ENCODE assay signal across 8 mouse cellular contexts in the genomic region with DNA sequence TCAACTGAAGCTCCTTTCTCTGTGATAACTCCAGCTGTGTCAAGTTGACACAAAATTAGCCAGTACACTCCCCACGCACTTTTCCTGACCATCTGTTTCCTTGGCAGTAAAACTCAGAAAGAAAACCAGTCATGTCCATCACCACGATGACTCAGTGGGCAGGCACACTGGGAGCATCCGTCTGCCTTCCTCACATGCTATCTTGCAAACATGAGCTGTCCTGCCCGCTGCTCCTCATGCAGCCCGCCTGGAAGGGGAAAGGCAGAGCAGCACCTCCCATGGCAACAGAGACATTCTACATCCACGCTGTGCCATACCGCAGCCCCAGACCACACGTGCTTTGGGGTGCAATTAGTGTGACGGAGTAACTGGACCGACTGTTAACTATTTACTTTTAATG. TPM values are rescaled to one million over a fixed set of nuclear protein-coding genes. Genes with fewer than 3 reads are reported as not detected.
DNase-seq lines count a peak whose midpoint lies in the region; ATAC-seq and TF ChIP-seq lines count a peak whose summit lies in the region.

No protein-coding gene starts in this region.

- no peaks in the 10 kb centered on the region for H3K9me3 ChIP-seq in midbrain, postnatal 0 days (ENCODE audit: low read length)
- H3K9me3 ChIP-seq in midbrain, embryonic 15.5 days, result no peaks in the 10 kb centered on the region

- no peak overlapping the region for H3K27ac ChIP-seq in midbrain, postnatal 0 days (ENCODE audit: low read depth, low read length)
- no peak overlapping the region for H3K27ac ChIP-seq in midbrain, embryonic 15.5 days

- no peaks in the 10 kb centered on the region for H3K27me3 ChIP-seq in midbrain, postnatal 0 days (ENCODE audit: insufficient read depth, low read length)
- H3K27me3 ChIP-seq in midbrain, embryonic 15.5 days (replicated peaks), result no peaks in the 10 kb centered on the region

- no peak overlapping the region for H3K4me2 ChIP-seq in midbrain, postnatal 0 days (ENCODE audit: low read depth, low read length, poor library complexity, severe bottlenecking)
- H3K4me2 ChIP-seq in midbrain, embryonic 15.5 days, result no peak overlapping the region

- no peaks in the 10 kb centered on the region for H3K4me1 ChIP-seq in midbrain, postnatal 0 days (ENCODE audit: insufficient read depth, low read length)
- no peaks in the 10 kb centered on the region for H3K4me1 ChIP-seq in midbrain, embryonic 15.5 days

- ATAC-seq in midbrain, postnatal 0 days (ENCODE audit: low FRiP score), result no peak
- ATAC-seq in midbrain, embryonic 15.5 days (replicated peaks), result no peak

- H3K9ac ChIP-seq in midbrain, postnatal 0 days (replicated peaks; ENCODE audit: low read length, poor library complexity, severe bottlenecking), result no peak overlapping the region
- H3K9ac ChIP-seq in midbrain, embryonic 15.5 days, result no peak overlapping the region

- peak; percentile 23 for DNase-seq in adrenal gland, adult 2 months
- no peak for DNase-seq in adrenal gland, postnatal 4 days (ENCODE audit: low spot score in 2 of 2)
- DNase-seq in midbrain, postnatal 0 days (ENCODE audit: low spot score), result peak; percentile 21
- DNase-seq in heart, postnatal 14 days, result peak; percentile 34 to 49
- DNase-seq in right cerebral cortex, postnatal 10 days (ENCODE audit: low spot score in 2 of 2), result peak; percentile 71 to 86
- DNase-seq in urinary bladder, adult 2 months (ENCODE audit: low spot score), result no peak
- no peak for DNase-seq in urinary bladder, postnatal 25 days (ENCODE audit: low spot score)

- H3K36me3 ChIP-seq in midbrain, postnatal 0 days (ENCODE audit: insufficient read depth, low read length), result no peaks in the 10 kb centered on the region
- H3K36me3 ChIP-seq in midbrain, embryonic 15.5 days (replicated peaks), result no peaks in the 10 kb centered on the region

- no peak for TF ChIP-seq CTCF in midbrain, postnatal 0 days (IDR thresholded peaks at IDR 0.05)

- WGBS in midbrain, postnatal 0 days, result 68% methylated on average over 10 of the region's 10 CpGs
- 67% methylated on average over 10 of the region's 10 CpGs for WGBS in midbrain, embryonic 15.5 days

- intact Hi-C loops in heart, postnatal 14 days (cut with DNase I), result no loop called here

- no peak overlapping the region for H3K4me3 ChIP-seq in midbrain, postnatal 0 days (ENCODE audit: low read depth, low read length)
- no peak overlapping the region for H3K4me3 ChIP-seq in midbrain, embryonic 15.5 days

RNA-seq across cellular contexts. Expression of a gene that starts 6.3 kb away (rescaled TPM):
- total RNA-seq in adrenal gland, adult 2 months (2021), result 1 to 10 TPM; 1.4 to 3.6 TPM
- polyA plus RNA-seq in adrenal gland, adult 2 months (2012; rRNA removed), result 2.3 and 2.9 TPM in 2 replicates
- total RNA-seq in adrenal gland, postnatal 4 days (2021), result 1 to 10 TPM; 2.1 to 2.8 TPM
- total RNA-seq in midbrain, postnatal 0 days (2014; rRNA removed), result 1.5 TPM in 2 replicates
- polyA plus RNA-seq in midbrain, postnatal 0 days (2015; fragmentation: Nextera tagmentation; extraction: Ambion mirVana), result 0.49 and 0.69 TPM in 2 replicates
- polyA plus RNA-seq in midbrain, embryonic 15.5 days (2015; fragmentation: Nextera tagmentation; extraction: Ambion mirVana), result 0.57 and 1.4 TPM in 2 replicates
- 100 to 1,000 TPM; 542 to 580 TPM for total RNA-seq in heart, postnatal 14 days (2021)
- 167 and 176 TPM in 2 replicates for polyA plus RNA-seq in urinary bladder, adult 2 months (2012; rRNA removed)

RNA-seq across cellular contexts. Expression of a gene that starts 21.5 kb away (rescaled TPM):
- under 1 TPM in 1 of 2 experiments, not detected in 1; 0.93 TPM for total RNA-seq in adrenal gland, adult 2 months (2021)
- polyA plus RNA-seq in adrenal gland, adult 2 months (2012; rRNA removed), result 4.4 TPM in 1 of 2 replicates, not detected in the other
- total RNA-seq in adrenal gland, postnatal 4 days (2021), result not detected
- not detected in 2 replicates for total RNA-seq in midbrain, postnatal 0 days (2014; rRNA removed)
- polyA plus RNA-seq in midbrain, postnatal 0 days (2015; fragmentation: Nextera tagmentation; extraction: Ambion mirVana), result not detected in 2 replicates
- polyA plus RNA-seq in midbrain, embryonic 15.5 days (2015; fragmentation: Nextera tagmentation; extraction: Ambion mirVana), result 0.77 TPM in 1 of 2 replicates, not detected in the other
- 1 to 10 TPM in 1 of 2 experiments, not detected in 1; 1.2 TPM for total RNA-seq in heart, postnatal 14 days (2021)
- polyA plus RNA-seq in urinary bladder, adult 2 months (2012; rRNA removed), result 0.25 TPM in 1 of 2 replicates, not detected in the other

RNA-seq across cellular contexts. Expression of a gene that starts 21.5 kb away (rescaled TPM):
- 100 to 1,000 TPM; 223 to 312 TPM for total RNA-seq in adrenal gland, adult 2 months (2021)
- polyA plus RNA-seq in adrenal gland, adult 2 months (2012; rRNA removed), result 34.7 and 43.0 TPM in 2 replicates
- total RNA-seq in adrenal gland, postnatal 4 days (2021), result 100 to 1,000 TPM; 171 to 172 TPM
- 14.5 and 15.0 TPM in 2 replicates for total RNA-seq in midbrain, postnatal 0 days (2014; rRNA removed)
- 65.3 and 66.1 TPM in 2 replicates for polyA plus RNA-seq in midbrain, postnatal 0 days (2015; fragmentation: Nextera tagmentation; extraction: Ambion mirVana)
- polyA plus RNA-seq in midbrain, embryonic 15.5 days (2015; fragmentation: Nextera tagmentation; extraction: Ambion mirVana), result 75.4 and 77.9 TPM in 2 replicates
- total RNA-seq in heart, postnatal 14 days (2021), result 100 to 1,000 TPM; 227 to 256 TPM
- polyA plus RNA-seq in urinary bladder, adult 2 months (2012; rRNA removed), result 203 and 240 TPM in 2 replicates

RNA-seq across cellular contexts. Expression of a gene that starts 26.4 kb away (rescaled TPM):
- total RNA-seq in adrenal gland, adult 2 months (2021), result under 1 TPM; 0.37 to 0.97 TPM
- polyA plus RNA-seq in adrenal gland, adult 2 months (2012; rRNA removed), result 0.04 TPM in 1 of 2 replicates, not detected in the other
- 1 to 10 TPM in 1 of 2 experiments, under 1 TPM in 1; 0.56 to 1.1 TPM for total RNA-seq in adrenal gland, postnatal 4 days (2021)
- total RNA-seq in midbrain, postnatal 0 days (2014; rRNA removed), result 1.2 and 2.1 TPM in 2 replicates
- polyA plus RNA-seq in midbrain, postnatal 0 days (2015; fragmentation: Nextera tagmentation; extraction: Ambion mirVana), result 1.0 and 1.5 TPM in 2 replicates
- polyA plus RNA-seq in midbrain, embryonic 15.5 days (2015; fragmentation: Nextera tagmentation; extraction: Ambion mirVana), result 1.1 and 1.5 TPM in 2 replicates
- total RNA-seq in heart, postnatal 14 days (2021), result under 1 TPM; 0.10 TPM
- 0.07 and 0.10 TPM in 2 replicates for polyA plus RNA-seq in urinary bladder, adult 2 months (2012; rRNA removed)

Comparison
In these comparisons a context has a peak if more than half of its experiments do, and no peak if none do; other contexts are left out.
1. DNase-seq: peak in adrenal gland, adult 2 months (single experiment), midbrain, postnatal 0 days (single experiment), heart, postnatal 14 days (2 of 2) and right cerebral cortex, postnatal 10 days (2 of 2); none in adrenal gland, postnatal 4 days (0 of 2), urinary bladder, adult 2 months (single experiment) and urinary bladder, postnatal 25 days (single experiment).
2. RNA of a gene that starts 6.3 kb away (total RNA-seq): 542 to 580 TPM in heart, postnatal 14 days; 1.4 to 3.6 TPM in adrenal gland, adult 2 months, 2.1 to 2.8 TPM in adrenal gland, postnatal 4 days and 1.5 TPM in midbrain, postnatal 0 days; every median in the first group is over 100 times any median in the second.
3. RNA of a gene that starts 21.5 kb away (total RNA-seq): 223 to 312 TPM in adrenal gland, adult 2 months, 227 to 256 TPM in heart, postnatal 14 days and 171 to 172 TPM in adrenal gland, postnatal 4 days; 14.5 to 15.0 TPM in midbrain, postnatal 0 days; every median in the first group is over 10 times any median in the second.